Mouse (Mus musculus): Measurements from ENCODE around the gene Ak4. TPM values are rescaled to one million over a fixed set of nuclear protein-coding genes. Genes with fewer than 3 reads are reported as not detected.
A peak's percentile ranks its signal among the peaks of the same experiment; 100 is the strongest.
"Not testable (repeated sequence)": the region's sequence is repeated elsewhere in the genome, so short reads cannot be mapped to it uniquely, and the experiment has no call there.

The Ak4 gene
- polyA plus RNA-seq, 1 experiment, result 1.5 TPM

- DNase-seq, result peak; percentile 16
- 2% methylated on average over 13 of the region's 13 CpGs for WGBS
- Histone ChIP-seq H3K4me3 (ENCODE audit: control insufficient read depth, insufficient read depth, low read length) (no peak overlapping the region), H3K36me3 (ENCODE audit: control insufficient read depth, insufficient read depth, low read length) (no peaks in the 10 kb centered on the region), H3K4me1 (replicated peaks; ENCODE audit: control insufficient read depth, insufficient read depth, low read length) (peaks cover 18% of the 10 kb centered on the region), H3K27ac (ENCODE audit: control insufficient read depth, insufficient read depth, low read length) (no peak overlapping the region), H3K27me3 (ENCODE audit: control insufficient read depth, insufficient read depth, low read length) (no peaks in the 10 kb centered on the region)
- TF ChIP-seq POLR2A (IDR thresholded peaks at IDR 0.05; ENCODE audit: control insufficient read depth, extremely low read depth, insufficient read depth, low read length, poor library complexity) (no peak), CTCF (IDR thresholded peaks at IDR 0.05; ENCODE audit: borderline replicate concordance, control insufficient read depth, extremely low read depth, insufficient read depth, low read length, poor library complexity) (no peak)
These were observed 20.8 kb downstream of the Ak4 start for GRCm38 (mm10) chr4:101439738-101440389.

GRCm38 (mm10) chr4:101442791-101443190 is 23.7 kb downstream of the Ak4 start:
- no peaks in the 10 kb centered on the region for H3K36me3 ChIP-seq (ENCODE audit: control insufficient read depth, insufficient read depth, low read length)
- WGBS, result 90% methylated on average over 2 of the region's 2 CpGs
- H3K4me3 ChIP-seq (ENCODE audit: control insufficient read depth, insufficient read depth, low read length), result no peak overlapping the region
- no peaks in the 10 kb centered on the region for H3K27me3 ChIP-seq (ENCODE audit: control insufficient read depth, insufficient read depth, low read length)
- DNase-seq, result no peak
- H3K27ac ChIP-seq (ENCODE audit: control insufficient read depth, insufficient read depth, low read length), result no peak overlapping the region
- TF ChIP-seq POLR2A (IDR thresholded peaks at IDR 0.05; ENCODE audit: control insufficient read depth, extremely low read depth, insufficient read depth, low read length, poor library complexity) (no peak), CTCF (IDR thresholded peaks at IDR 0.05; ENCODE audit: borderline replicate concordance, control insufficient read depth, extremely low read depth, insufficient read depth, low read length, poor library complexity) (no peak)
- H3K4me1 ChIP-seq (replicated peaks; ENCODE audit: control insufficient read depth, insufficient read depth, low read length), result peaks cover 18% of the 10 kb centered on the region

DNA sequence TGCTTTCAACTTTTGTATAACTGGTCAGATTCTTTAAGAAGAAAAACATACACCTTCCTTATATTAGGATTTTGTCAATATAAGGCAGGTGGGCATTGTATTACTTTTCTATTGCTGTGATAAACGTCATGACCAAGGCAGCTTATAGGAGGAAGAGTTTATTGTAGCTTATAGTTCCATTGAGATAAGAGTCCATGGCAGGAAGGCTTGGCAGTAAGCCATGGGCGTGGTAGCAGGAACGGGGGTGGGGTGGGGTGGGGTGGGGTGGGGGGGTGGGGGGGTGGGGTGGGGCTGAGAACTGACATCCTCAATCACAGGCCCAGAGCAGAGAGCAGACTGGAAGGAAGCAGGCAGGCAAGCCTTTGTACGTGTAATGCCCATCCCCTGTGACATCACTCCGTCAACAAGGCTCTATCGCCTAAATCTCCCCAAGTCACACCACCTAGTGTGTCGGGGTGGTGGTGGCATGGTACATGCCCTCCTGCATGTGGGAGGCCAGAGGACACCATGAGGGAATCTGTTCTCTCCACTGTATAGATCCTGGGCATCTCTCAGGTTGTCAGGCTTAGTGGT is 24.4 kb downstream of the Ak4 start:
- 90% methylated on average over 7 of the region's 7 CpGs for WGBS
- Histone ChIP-seq H3K27ac (ENCODE audit: control insufficient read depth, insufficient read depth, low read length) (no peak overlapping the region), H3K4me1 (replicated peaks; ENCODE audit: control insufficient read depth, insufficient read depth, low read length) (peaks cover 18% of the 10 kb centered on the region), H3K4me3 (ENCODE audit: control insufficient read depth, insufficient read depth, low read length) (no peak overlapping the region), H3K36me3 (ENCODE audit: control insufficient read depth, insufficient read depth, low read length) (no peaks in the 10 kb centered on the region), H3K27me3 (ENCODE audit: control insufficient read depth, insufficient read depth, low read length) (no peaks in the 10 kb centered on the region)
- TF ChIP-seq CTCF (IDR thresholded peaks at IDR 0.05; ENCODE audit: borderline replicate concordance, control insufficient read depth, extremely low read depth, insufficient read depth, low read length, poor library complexity) (no peak), POLR2A (IDR thresholded peaks at IDR 0.05; ENCODE audit: control insufficient read depth, extremely low read depth, insufficient read depth, low read length, poor library complexity) (no peak)
- no peak for DNase-seq

DNA sequence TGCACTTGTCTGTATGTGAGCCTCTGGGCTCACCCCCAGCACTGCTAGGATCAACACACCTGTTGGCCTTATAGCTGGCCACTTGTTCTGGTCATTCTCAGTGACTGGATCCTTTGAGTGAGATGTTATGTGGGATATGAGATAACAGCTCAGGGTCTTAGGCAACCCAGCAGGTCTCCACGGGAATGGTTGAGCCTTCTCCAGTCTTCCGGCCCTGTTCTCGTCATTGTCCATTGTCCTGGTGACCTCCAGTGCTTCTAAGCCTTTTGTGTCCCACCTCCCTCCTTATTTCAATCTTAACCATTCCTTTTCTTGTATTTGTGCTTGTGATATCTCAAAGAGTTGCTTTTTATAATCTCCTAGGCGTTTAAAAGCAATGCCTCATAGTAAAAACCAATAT is 26.6 kb downstream of the Ak4 start:
- DNase-seq, result no peak
- Histone ChIP-seq H3K27ac (ENCODE audit: control insufficient read depth, insufficient read depth, low read length) (no peak overlapping the region), H3K4me1 (replicated peaks; ENCODE audit: control insufficient read depth, insufficient read depth, low read length) (peaks cover 10% of the 10 kb centered on the region), H3K27me3 (ENCODE audit: control insufficient read depth, insufficient read depth, low read length) (no peaks in the 10 kb centered on the region), H3K36me3 (ENCODE audit: control insufficient read depth, insufficient read depth, low read length) (no peaks in the 10 kb centered on the region), H3K4me3 (ENCODE audit: control insufficient read depth, insufficient read depth, low read length) (no peak overlapping the region)
- WGBS, result 94% methylated on average over 4 of the region's 4 CpGs
- no peak for TF ChIP-seq POLR2A (IDR thresholded peaks at IDR 0.05; ENCODE audit: control insufficient read depth, extremely low read depth, insufficient read depth, low read length, poor library complexity)
- TF ChIP-seq CTCF (IDR thresholded peaks at IDR 0.05; ENCODE audit: borderline replicate concordance, control insufficient read depth, extremely low read depth, insufficient read depth, low read length, poor library complexity), result no peak

DNA sequence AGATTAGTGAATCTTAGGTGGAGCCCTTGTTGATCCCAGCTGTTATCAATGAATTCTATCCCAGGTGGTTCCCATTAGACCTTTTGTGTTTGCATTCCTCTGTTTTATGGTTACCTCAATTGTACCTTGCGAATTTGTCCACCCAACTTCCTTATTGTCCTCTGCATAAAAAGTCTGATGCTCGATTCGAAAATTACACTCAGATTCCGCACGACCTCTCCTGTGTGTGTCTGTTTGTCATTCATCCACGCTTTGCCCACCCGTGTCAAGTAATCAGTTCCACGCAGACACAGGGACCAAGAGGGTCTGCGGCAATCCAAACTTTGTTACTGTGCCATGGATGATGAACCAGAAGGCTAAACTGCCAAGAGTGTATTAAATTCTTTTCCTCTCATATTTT is 27.5 kb downstream of the Ak4 start:
- WGBS, result 97% methylated on average over 9 of the region's 9 CpGs
- not testable (repeated sequence) for H3K27ac ChIP-seq (ENCODE audit: control insufficient read depth, insufficient read depth, low read length)

GRCm38 (mm10) chr4:101448701-101449100 is 29.6 kb downstream of the Ak4 start:
- TF ChIP-seq POLR2A (IDR thresholded peaks at IDR 0.05; ENCODE audit: control insufficient read depth, extremely low read depth, insufficient read depth, low read length, poor library complexity) (no peak), CTCF (IDR thresholded peaks at IDR 0.05; ENCODE audit: borderline replicate concordance, control insufficient read depth, extremely low read depth, insufficient read depth, low read length, poor library complexity) (no peak)
- H3K27ac ChIP-seq (ENCODE audit: control insufficient read depth, insufficient read depth, low read length), result no peak overlapping the region
- DNase-seq, result no peak

More for the DNA sequence above, 27.5 kb downstream of the Ak4 start:
- not testable (repeated sequence) for DNase-seq; H3K4me3 ChIP-seq (ENCODE audit: control insufficient read depth, insufficient read depth, low read length); H3K36me3 ChIP-seq (ENCODE audit: control insufficient read depth, insufficient read depth, low read length); H3K27me3 ChIP-seq (ENCODE audit: control insufficient read depth, insufficient read depth, low read length); H3K4me1 ChIP-seq (replicated peaks; ENCODE audit: control insufficient read depth, insufficient read depth, low read length)

DNA sequence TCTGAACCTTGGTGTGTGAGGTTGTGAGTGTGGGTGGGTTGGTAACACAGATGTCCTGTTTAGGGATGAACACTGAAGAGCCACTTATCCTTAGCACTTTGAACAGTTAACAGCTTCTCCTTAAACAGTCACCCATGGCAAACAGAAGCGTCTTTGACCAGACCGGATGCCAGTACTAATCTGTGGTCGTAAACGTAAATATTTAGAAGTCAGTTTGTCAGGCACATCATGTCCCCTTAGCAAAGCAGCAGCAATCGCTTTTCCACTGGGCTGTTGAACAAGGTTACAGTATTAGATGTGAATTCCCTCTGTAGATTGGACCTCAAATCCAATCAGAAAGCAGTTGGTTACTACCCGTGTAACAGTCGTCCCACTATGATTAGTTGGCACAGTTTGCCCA is 30.3 kb downstream of the Ak4 start:
- TF ChIP-seq CTCF (IDR thresholded peaks at IDR 0.05; ENCODE audit: borderline replicate concordance, control insufficient read depth, extremely low read depth, insufficient read depth, low read length, poor library complexity) (no peak), POLR2A (IDR thresholded peaks at IDR 0.05; ENCODE audit: control insufficient read depth, extremely low read depth, insufficient read depth, low read length, poor library complexity) (no peak)
- Histone ChIP-seq H3K36me3 (ENCODE audit: control insufficient read depth, insufficient read depth, low read length) (no peaks in the 10 kb centered on the region), H3K4me1 (replicated peaks; ENCODE audit: control insufficient read depth, insufficient read depth, low read length) (no peaks in the 10 kb centered on the region), H3K4me3 (ENCODE audit: control insufficient read depth, insufficient read depth, low read length) (no peak overlapping the region), H3K27ac (ENCODE audit: control insufficient read depth, insufficient read depth, low read length) (no peak overlapping the region), H3K27me3 (ENCODE audit: control insufficient read depth, insufficient read depth, low read length) (no peaks in the 10 kb centered on the region)
- 97% methylated on average over 7 of the region's 7 CpGs for WGBS
- DNase-seq, result no peak

More at GRCm38 (mm10) chr4:101448701-101449100, 29.6 kb downstream of the Ak4 start:
- Histone ChIP-seq H3K4me3 (ENCODE audit: control insufficient read depth, insufficient read depth, low read length) (no peak overlapping the region), H3K4me1 (replicated peaks; ENCODE audit: control insufficient read depth, insufficient read depth, low read length) (no peaks in the 10 kb centered on the region), H3K27me3 (ENCODE audit: control insufficient read depth, insufficient read depth, low read length) (no peaks in the 10 kb centered on the region), H3K36me3 (ENCODE audit: control insufficient read depth, insufficient read depth, low read length) (no peaks in the 10 kb centered on the region)
- 95% methylated on average over 8 of the region's 8 CpGs for WGBS

Data from thymus, adult 2 months (tissue).